Mouse (Mus musculus): Measurements from ENCODE around the gene Usp6nl.

- TF ChIP-seq CTCF (IDR thresholded peaks at IDR 0.05; ENCODE audit: control insufficient read depth, insufficient read depth, insufficient replicate concordance, low read depth, low read length) (no peak), POLR2A (IDR thresholded peaks at IDR 0.05; ENCODE audit: control insufficient read depth, low read depth, low read length) (no peak)
Observed at GRCm38 (mm10) chr2:6352541-6352971, 30.1 kb downstream of the Usp6nl start.

Measured in testis, adult 2 months (tissue).